Mouse (Mus musculus) lung, adult 2 months (tissue): ENCODE measurements around the gene Sbk3.
"Not testable (repeated sequence)": the region's sequence is repeated elsewhere in the genome, so short reads cannot be mapped to it uniquely, and the experiment has no call there.

ENCODE experiments used
- CTCF ChIP-seq: fragments of 200-500 bp; IDR thresholded peaks from 2 replicates; pipeline ENCODE4 v1.5.1; 2011; ENCODE audit warnings: mild to moderate bottlenecking, low read length, control low read depth; ENCODE audit not compliant: insufficient read depth
- POLR2A ChIP-seq: fragments of 200-500 bp; IDR thresholded peaks from 2 replicates; pipeline ENCODE4 v1.6.1; 2011; ENCODE audit warnings: low read depth, mild to moderate bottlenecking, control low read depth, low read length, borderline replicate concordance; ENCODE audit errors: extremely low read depth

- TF ChIP-seq POLR2A, CTCF: not testable (repeated sequence)
These were observed 48.6 kb upstream of the Sbk3 start for GRCm38 (mm10) chr7:5019576-5019975.
